In genomic region chr15:96999401-96999800, GRCm38 (mm10) we compare ENCODE assay signal across 14 mouse cellular contexts. TPM values are rescaled to one million over a fixed set of nuclear protein-coding genes. Genes with fewer than 3 reads are reported as not detected.
A peak's percentile ranks its signal among the peaks of the same experiment; 100 is the strongest.
DNase-seq lines count a peak whose midpoint lies in the region; ATAC-seq and TF ChIP-seq lines count a peak whose summit lies in the region.
"Had no signal": no experiment of that assay in that cellular context is flagged by ENCODE, and none has a peak within 500 bp of the region (broad histone marks: within the 10 kb centered on the region; RNA-seq: fewer than 3 reads in every experiment).

No protein-coding gene starts in this region.

- no peak overlapping the region for H3K4me2 ChIP-seq in forebrain, embryonic 16.5 days (ENCODE audit: low read length)
- H3K4me2 ChIP-seq in hindbrain, postnatal 0 days (ENCODE audit: low read depth, low read length): no peak overlapping the region
- H3K4me2 ChIP-seq in hindbrain, embryonic 11.5 days (replicated peaks; ENCODE audit: low read depth, low read length): no peak overlapping the region
- H3K4me2 ChIP-seq in midbrain, embryonic 16.5 days (ENCODE audit: low read length): 0 out of 2 replicates have a peak overlapping the region, but pooled peaks have one; percentile 5
- H3K4me2 ChIP-seq: intestine, embryonic 15.5 days; liver, embryonic 15.5 days had no signal

- H3K27me3 ChIP-seq in forebrain, embryonic 10.5 days (ENCODE audit: poor library complexity, severe bottlenecking): no peaks in the 10 kb centered on the region
- no peaks in the 10 kb centered on the region for H3K27me3 ChIP-seq in forebrain, embryonic 16.5 days (replicated peaks; ENCODE audit: control insufficient read depth, insufficient read depth, low read length)
- H3K27me3 ChIP-seq in hindbrain, postnatal 0 days (ENCODE audit: insufficient read depth, low read length): no peaks in the 10 kb centered on the region
- H3K27me3 ChIP-seq in hindbrain, embryonic 11.5 days (ENCODE audit: control insufficient read depth, insufficient read depth, low read length): no peaks in the 10 kb centered on the region
- H3K27me3 ChIP-seq in midbrain, embryonic 16.5 days (ENCODE audit: control insufficient read depth, insufficient read depth, low read depth, low read length): no peaks in the 10 kb centered on the region
- H3K27me3 ChIP-seq in midbrain, embryonic 10.5 days (ENCODE audit: low read depth, poor library complexity, severe bottlenecking): no peaks in the 10 kb centered on the region
- H3K27me3 ChIP-seq: intestine, embryonic 15.5 days; liver, embryonic 15.5 days had no signal

- 90% methylated on average over 12 of the region's 12 CpGs for WGBS in forebrain, embryonic 10.5 days
- 77% methylated on average over 12 of the region's 12 CpGs for WGBS in forebrain, embryonic 16.5 days
- 54% methylated on average over 12 of the region's 12 CpGs for WGBS in hindbrain, postnatal 0 days
- WGBS in hindbrain, embryonic 11.5 days: 78% methylated on average over 12 of the region's 12 CpGs
- WGBS in midbrain, embryonic 16.5 days: 51% methylated on average over 12 of the region's 12 CpGs
- WGBS in midbrain, embryonic 10.5 days: 81% methylated on average over 12 of the region's 12 CpGs

- no peak for ATAC-seq in forebrain, embryonic 16.5 days
- no peak for ATAC-seq in hindbrain, postnatal 0 days
- ATAC-seq in hindbrain, embryonic 11.5 days (ENCODE audit: low FRiP score): no peak
- no peak for ATAC-seq in midbrain, embryonic 16.5 days
- ATAC-seq: intestine, embryonic 15.5 days had no signal

- DNase-seq in forebrain, embryonic 10.5 days (ENCODE audit: extremely low spot score, low spot score): no peak
- DNase-seq in hindbrain, postnatal 0 days (ENCODE audit: low spot score): peak; percentile 37
- no peak for DNase-seq in hindbrain, embryonic 11.5 days (ENCODE audit: low spot score)
- no peak for DNase-seq in midbrain, embryonic 10.5 days (ENCODE audit: low spot score)
- peak; percentile 6 for DNase-seq in right cerebral cortex, postnatal 14 days
- no peak for DNase-seq in cerebellum, adult 11-12 months
- DNase-seq: adrenal gland, adult 2 months; cerebellum, postnatal 25 days; kidney, postnatal 10 days had no signal

- peaks cover 34% of the 10 kb centered on the region for H3K4me1 ChIP-seq in forebrain, embryonic 10.5 days
- H3K4me1 ChIP-seq in forebrain, embryonic 16.5 days (replicated peaks; ENCODE audit: control insufficient read depth, insufficient read depth, low read length): no peaks in the 10 kb centered on the region
- no peaks in the 10 kb centered on the region for H3K4me1 ChIP-seq in hindbrain, postnatal 0 days (ENCODE audit: insufficient read depth, low read length)
- H3K4me1 ChIP-seq in hindbrain, embryonic 11.5 days (replicated peaks; ENCODE audit: control insufficient read depth, insufficient read depth, low read length): no peaks in the 10 kb centered on the region
- no peaks in the 10 kb centered on the region for H3K4me1 ChIP-seq in midbrain, embryonic 16.5 days (ENCODE audit: control insufficient read depth, insufficient read depth, low read length)
- 0 out of 2 replicates have a peak, but pooled peaks cover 7% of the 10 kb centered on the region for H3K4me1 ChIP-seq in midbrain, embryonic 10.5 days

- H3K9ac ChIP-seq in forebrain, embryonic 16.5 days (replicated peaks; ENCODE audit: low read depth, low read length): no peak overlapping the region
- no peak overlapping the region for H3K9ac ChIP-seq in hindbrain, postnatal 0 days (replicated peaks; ENCODE audit: low read length)
- no peak overlapping the region for H3K9ac ChIP-seq in hindbrain, embryonic 11.5 days (ENCODE audit: low read depth, low read length)
- H3K9ac ChIP-seq in midbrain, embryonic 16.5 days (ENCODE audit: low read depth, low read length): no peak overlapping the region
- H3K9ac ChIP-seq: intestine, embryonic 15.5 days; liver, embryonic 15.5 days had no signal

- TF ChIP-seq CTCF in hindbrain, postnatal 0 days (IDR thresholded peaks at IDR 0.05; ENCODE audit: low read depth): no peak

- H3K4me3 ChIP-seq in forebrain, embryonic 10.5 days: no peak overlapping the region
- no peak overlapping the region for H3K4me3 ChIP-seq in forebrain, embryonic 16.5 days (replicated peaks; ENCODE audit: low read length)
- no peak overlapping the region for H3K4me3 ChIP-seq in hindbrain, postnatal 0 days (ENCODE audit: low read length)
- no peak overlapping the region for H3K4me3 ChIP-seq in hindbrain, embryonic 11.5 days (ENCODE audit: low read depth, low read length)
- H3K4me3 ChIP-seq in midbrain, embryonic 16.5 days (ENCODE audit: low read depth, low read length): no peak overlapping the region
- no peak overlapping the region for H3K4me3 ChIP-seq in midbrain, embryonic 10.5 days
- H3K4me3 ChIP-seq: intestine, embryonic 15.5 days; liver, embryonic 15.5 days had no signal

- H3K9me3 ChIP-seq in forebrain, embryonic 10.5 days: no peaks in the 10 kb centered on the region
- no peaks in the 10 kb centered on the region for H3K9me3 ChIP-seq in forebrain, embryonic 16.5 days (ENCODE audit: control insufficient read depth, low read length)
- H3K9me3 ChIP-seq in hindbrain, postnatal 0 days (ENCODE audit: low read length): no peaks in the 10 kb centered on the region
- H3K9me3 ChIP-seq in hindbrain, embryonic 11.5 days (ENCODE audit: control insufficient read depth, low read length): no peaks in the 10 kb centered on the region
- H3K9me3 ChIP-seq in midbrain, embryonic 16.5 days (replicated peaks; ENCODE audit: control insufficient read depth, low read length, poor library complexity, severe bottlenecking): no peaks in the 10 kb centered on the region
- no peaks in the 10 kb centered on the region for H3K9me3 ChIP-seq in midbrain, embryonic 10.5 days (replicated peaks)
- H3K9me3 ChIP-seq: intestine, embryonic 15.5 days; liver, embryonic 15.5 days had no signal

- peak overlapping the region; percentile 80; the same call in 1 of the 2 replicates for H3K27ac ChIP-seq in forebrain, embryonic 10.5 days
- H3K27ac ChIP-seq in forebrain, embryonic 16.5 days (ENCODE audit: low read length): no peak overlapping the region
- H3K27ac ChIP-seq in hindbrain, postnatal 0 days: no peak overlapping the region
- H3K27ac ChIP-seq in hindbrain, embryonic 11.5 days (ENCODE audit: low read depth, low read length): no peak overlapping the region
- H3K27ac ChIP-seq in midbrain, embryonic 16.5 days (ENCODE audit: low read length): no peak overlapping the region
- no peak overlapping the region for H3K27ac ChIP-seq in midbrain, embryonic 10.5 days (replicated peaks)

- peaks cover 7% of the 10 kb centered on the region for H3K36me3 ChIP-seq in forebrain, embryonic 10.5 days (replicated peaks)
- no peaks in the 10 kb centered on the region for H3K36me3 ChIP-seq in forebrain, embryonic 16.5 days (ENCODE audit: control insufficient read depth, insufficient read depth)
- H3K36me3 ChIP-seq in hindbrain, postnatal 0 days (ENCODE audit: insufficient read depth, low read length): no peaks in the 10 kb centered on the region
- no peaks in the 10 kb centered on the region for H3K36me3 ChIP-seq in hindbrain, embryonic 11.5 days (ENCODE audit: control insufficient read depth, insufficient read depth, low read length)
- H3K36me3 ChIP-seq in midbrain, embryonic 16.5 days (ENCODE audit: control insufficient read depth, insufficient read depth, low read length): no peaks in the 10 kb centered on the region
- H3K36me3 ChIP-seq in midbrain, embryonic 10.5 days: no peaks in the 10 kb centered on the region
- H3K36me3 ChIP-seq: intestine, embryonic 15.5 days had no signal

RNA-seq across cellular contexts. Expression of gene Slc38a4, which starts 56.4 kb away (rescaled TPM):
- polyA plus RNA-seq in forebrain, embryonic 10.5 days (2016; fragmentation: Nextera tagmentation; extraction: Ambion mirVana): 31.2 and 33.2 TPM in 2 replicates
- polyA plus RNA-seq in forebrain, embryonic 16.5 days (2015; fragmentation: Nextera tagmentation; extraction: Ambion mirVana): 3.7 and 5.0 TPM in 2 replicates
- total RNA-seq in hindbrain, postnatal 0 days (2014; rRNA removed): 3.5 and 3.6 TPM in 2 replicates
- polyA plus RNA-seq in hindbrain, postnatal 0 days (2015; fragmentation: Nextera tagmentation; extraction: Ambion mirVana): 2.5 and 3.1 TPM in 2 replicates
- 36.3 and 39.7 TPM in 2 replicates for polyA plus RNA-seq in hindbrain, embryonic 11.5 days (2014; fragmentation: Nextera tagmentation; extraction: Ambion mirVana)
- 4.1 and 4.2 TPM in 2 replicates for polyA plus RNA-seq in midbrain, embryonic 16.5 days (2015; fragmentation: Nextera tagmentation; extraction: Ambion mirVana)
- 24.4 and 27.3 TPM in 2 replicates for polyA plus RNA-seq in midbrain, embryonic 10.5 days (2016; fragmentation: Nextera tagmentation; extraction: Ambion mirVana)
- total RNA-seq: megakaryocyte progenitor cell, adult 5-6 weeks had no signal

Comparison
In these comparisons a context has a peak if more than half of its experiments do, and no peak if none do; other contexts are left out.
1. DNase-seq: peak in hindbrain, postnatal 0 days (single experiment) and right cerebral cortex, postnatal 14 days (single experiment); none in forebrain, embryonic 10.5 days (single experiment), hindbrain, embryonic 11.5 days (single experiment), midbrain, embryonic 10.5 days (single experiment) and cerebellum, adult 11-12 months (single experiment).